Mouse (Mus musculus): ENCODE measurements around the gene Ilkap. TPM values are rescaled to one million over a fixed set of nuclear protein-coding genes. Genes with fewer than 3 reads are reported as not detected.

Gene Ilkap
- 40.6 TPM for polyA plus RNA-seq (2017; shearing (Covaris generic))

GRCm38 (mm10) chr1:91398260-91399062 is at the start of gene Ilkap:
TSS of gene Ilkap (minus strand) at chr1:91398815.

DNA sequence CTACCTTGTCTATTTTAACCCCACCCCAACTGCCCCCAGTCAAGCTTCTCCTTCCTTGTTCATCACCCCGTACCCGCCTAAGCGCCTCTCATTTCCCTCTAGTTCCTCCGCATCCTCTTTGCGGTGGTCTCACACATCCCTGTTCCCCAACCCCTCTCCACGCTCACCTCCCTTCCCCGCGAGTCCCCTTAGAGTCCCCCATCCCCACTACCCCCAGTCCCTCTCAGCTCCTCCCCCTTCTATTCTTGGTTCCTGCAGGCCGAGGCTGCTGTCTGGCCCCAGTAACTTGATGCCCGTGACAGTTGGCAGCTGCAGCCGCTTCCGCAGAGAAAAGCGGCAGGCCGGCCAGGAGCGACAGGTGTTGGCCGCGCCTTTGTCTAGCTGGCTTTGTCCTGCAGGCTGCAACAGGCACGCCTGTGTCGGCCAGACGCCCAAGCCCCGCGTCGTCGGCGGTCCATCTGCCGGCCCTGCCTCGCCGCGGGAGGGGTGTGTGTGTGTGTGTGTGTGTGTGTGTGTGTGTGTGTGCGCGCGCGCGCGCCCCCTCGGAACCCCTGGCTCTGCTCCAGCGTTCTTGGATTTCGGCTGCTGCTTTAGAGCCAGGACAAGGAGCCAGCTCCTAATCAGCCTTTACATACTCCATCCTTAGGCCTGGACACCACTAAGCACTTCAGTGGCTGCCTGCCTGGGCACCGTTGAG is 15.4 kb upstream of the Ilkap start, which contains the start of gene Hes6:
Gene Hes6, minus strand, starts transcription at position 141 of the 697 bp plus-strand sequence.

DNA sequence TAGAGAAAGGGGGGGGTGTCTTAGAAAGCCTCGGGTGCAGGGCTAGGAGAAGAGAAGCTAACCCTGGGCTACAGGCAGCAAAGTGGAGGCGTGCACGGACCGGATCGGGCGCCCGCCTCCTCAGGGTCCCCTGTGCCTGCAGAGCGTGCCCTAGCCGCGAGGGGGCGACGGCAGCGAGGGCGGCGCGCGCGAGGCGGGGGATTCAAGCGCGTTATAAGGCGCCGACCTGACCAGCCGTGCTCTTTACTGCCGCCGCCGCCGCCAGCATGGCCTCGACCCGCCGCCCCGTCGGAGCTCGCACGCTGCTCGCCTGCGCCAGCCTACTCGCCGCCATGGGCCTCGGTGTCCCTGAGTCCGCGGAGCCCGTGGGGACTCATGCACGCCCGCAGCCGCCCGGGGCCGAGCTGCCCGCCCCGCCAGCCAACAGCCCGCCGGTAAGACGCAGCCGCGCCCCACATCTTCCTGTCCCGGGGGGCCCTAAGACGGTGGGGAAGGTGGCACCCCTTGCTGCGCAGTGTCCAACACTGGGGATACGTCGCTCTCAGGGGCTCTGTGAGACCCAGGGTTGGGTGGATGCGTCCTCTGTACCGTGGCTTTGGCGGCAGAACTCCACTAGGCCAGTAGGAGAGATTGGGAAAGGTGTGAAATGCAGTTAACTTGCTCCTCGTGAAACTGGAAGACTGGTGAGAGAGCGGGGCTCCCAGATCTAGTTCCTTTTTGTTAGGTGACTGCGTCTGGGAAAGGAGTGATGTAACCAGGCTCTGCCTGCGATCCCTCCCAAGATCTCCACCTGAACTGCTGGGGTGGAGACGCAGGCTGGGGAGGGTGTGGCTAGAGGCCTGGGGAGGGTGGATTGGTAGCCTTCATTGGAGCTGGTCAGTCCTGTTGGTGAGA is 32.2 kb downstream of the Ilkap start, which contains the start of gene Erfe:
Gene Erfe, plus strand, starts transcription at position 216 of the 894 bp plus-strand sequence.

DNA sequence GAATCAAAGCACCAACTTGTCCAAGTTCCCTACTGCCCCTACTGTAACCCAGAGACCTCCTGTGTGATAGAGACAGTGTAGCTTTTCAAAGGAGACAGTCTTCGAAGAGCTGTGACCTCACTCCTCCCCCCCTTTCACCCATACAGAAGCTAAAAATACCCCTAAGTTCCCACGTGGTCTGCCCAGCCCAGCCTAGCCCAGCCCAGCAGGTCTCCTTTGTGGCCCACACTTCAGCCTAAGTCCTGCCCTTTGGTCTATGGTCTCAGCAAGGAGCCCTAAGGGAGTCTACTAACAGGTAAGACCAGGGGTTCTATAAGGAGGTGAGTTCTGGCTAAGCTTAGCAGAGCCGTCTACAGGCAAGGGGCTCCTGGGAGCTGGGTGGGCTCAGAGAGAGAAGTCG is 47.8 kb downstream of the Ilkap start, which contains the start of gene Klhl30:
Gene Klhl30, plus strand, starts transcription at position 176 of the 400 bp plus-strand sequence.

Other genes with a start within 250 kb of the Ilkap start
- gene Ramp1, start 219.0 kb downstream of the Ilkap start, polyA plus RNA-seq (2017; shearing (Covaris generic)), result 44.1 TPM
- gene Ube2f, start 148.5 kb downstream of the Ilkap start, polyA plus RNA-seq (2017; shearing (Covaris generic)), result 84.7 TPM
- 47.7 TPM for gene Scly, start 100.5 kb downstream of the Ilkap start, polyA plus RNA-seq (2017; shearing (Covaris generic))
- gene Espnl, start 76.7 kb downstream of the Ilkap start, polyA plus RNA-seq (2017; shearing (Covaris generic)), result not detected
- gene Klhl30, start 47.8 kb downstream of the Ilkap start, polyA plus RNA-seq (2017; shearing (Covaris generic)), result not detected
- gene Erfe, start 32.4 kb downstream of the Ilkap start, polyA plus RNA-seq (2017; shearing (Covaris generic)), result not detected
- 23.9 TPM for gene Hes6, start 15.2 kb upstream of the Ilkap start, polyA plus RNA-seq (2017; shearing (Covaris generic))
- 2.2 TPM for gene Per2, start 60.5 kb upstream of the Ilkap start, polyA plus RNA-seq (2017; shearing (Covaris generic))
- 2.4 TPM for gene Traf3ip1, start 95.8 kb upstream of the Ilkap start, polyA plus RNA-seq (2017; shearing (Covaris generic))
- gene Asb1, start 141.7 kb upstream of the Ilkap start, polyA plus RNA-seq (2017; shearing (Covaris generic)), result 12.5 TPM

All from CD4-positive, CD25-positive, alpha-beta regulatory T cell, adult 9 weeks (primary cell).